Mouse (Mus musculus) thymus, postnatal 0 days (tissue): ENCODE results near the gene Csrnp2. TPM values are rescaled to one million over a fixed set of nuclear protein-coding genes. Genes with fewer than 3 reads are reported as not detected.

Experiments
- DNase-seq: peaks from one replicate; pipeline ENCODE4 v3.0.0-alpha.2; 2015; ENCODE audit warnings: low spot score
- polyA plus RNA-seq: library from polyadenylated mRNA; unstranded; fragments of >200 nt; fragmentation: Nextera tagmentation; extraction: Ambion mirVana; gene quantifications from 2 replicates; pipeline ENCODE4 v1.2.1, GENCODE M21; 2015

Csrnp2 gene
- polyA plus RNA-seq, 1 experiment from 2014 or later = 6.6 TPM

DNA sequence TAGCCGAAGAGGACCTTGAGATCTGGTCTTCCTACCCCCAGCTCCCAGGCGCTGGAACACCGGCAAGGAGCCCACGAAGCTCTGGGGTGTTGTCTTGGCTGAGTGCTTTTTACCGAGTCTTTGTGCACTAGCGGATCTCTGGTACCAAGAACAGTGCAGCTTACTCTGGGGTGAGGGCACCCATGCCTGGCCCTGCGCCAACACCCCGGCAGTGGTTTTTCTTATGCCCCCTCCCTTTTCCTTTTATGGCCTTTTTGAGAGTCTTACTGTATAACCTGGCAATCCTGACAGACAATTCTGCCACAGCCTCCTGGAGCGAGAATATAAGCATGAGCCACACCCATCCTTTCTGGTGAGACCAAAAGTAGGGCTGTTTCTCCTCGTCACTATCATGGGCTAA is 16.9 kb downstream of the Csrnp2 start:
- no peak for DNase-seq

DNA sequence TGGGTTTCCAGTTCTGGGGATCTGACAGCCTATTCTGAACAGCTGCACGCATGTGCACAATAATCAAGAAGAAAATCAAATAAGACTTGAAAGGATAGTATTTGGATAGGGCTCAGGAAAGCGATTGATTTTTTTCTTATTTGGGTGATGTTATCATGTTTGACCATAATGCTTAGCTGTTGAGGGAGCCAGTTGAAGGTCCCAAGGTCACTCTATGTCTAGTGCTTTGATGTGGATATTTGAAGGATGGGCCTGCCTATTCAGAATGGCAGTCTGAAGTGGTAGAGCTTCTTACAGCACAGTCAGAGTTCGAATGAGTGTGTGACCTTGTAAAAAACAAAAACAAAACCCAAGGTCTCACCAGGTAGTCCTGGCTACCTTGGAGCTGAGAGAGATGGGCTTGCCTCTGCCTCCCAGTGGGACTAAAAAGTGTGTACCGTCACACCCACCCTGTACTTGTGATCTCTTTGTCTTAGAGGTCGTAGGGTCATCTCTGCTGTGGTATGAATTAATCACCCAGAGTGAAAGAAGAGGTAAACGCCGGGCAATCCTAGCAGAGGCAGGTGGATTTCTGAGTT is 21.3 kb downstream of the Csrnp2 start:
- DNase-seq = no peak

DNA sequence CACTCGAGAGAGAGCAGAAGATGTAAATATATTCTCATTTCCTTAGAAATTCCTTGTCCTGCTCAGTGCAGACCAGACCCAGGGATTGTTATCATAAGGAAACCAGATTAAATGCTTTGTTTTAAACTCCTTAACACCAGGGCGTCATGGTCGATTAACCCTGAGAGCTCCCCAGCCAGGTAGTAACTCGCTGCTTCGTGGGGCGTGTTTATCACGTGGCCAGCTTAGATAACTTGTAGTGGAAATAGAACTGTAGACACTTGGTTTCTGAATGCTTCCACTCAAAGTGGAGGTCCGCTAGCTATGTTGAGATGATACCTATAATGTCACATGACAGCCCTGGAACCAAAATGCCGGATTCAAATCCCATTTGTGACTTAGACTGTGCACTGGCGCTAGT is 25.3 kb downstream of the Csrnp2 start:
- DNase-seq = no peak

DNA sequence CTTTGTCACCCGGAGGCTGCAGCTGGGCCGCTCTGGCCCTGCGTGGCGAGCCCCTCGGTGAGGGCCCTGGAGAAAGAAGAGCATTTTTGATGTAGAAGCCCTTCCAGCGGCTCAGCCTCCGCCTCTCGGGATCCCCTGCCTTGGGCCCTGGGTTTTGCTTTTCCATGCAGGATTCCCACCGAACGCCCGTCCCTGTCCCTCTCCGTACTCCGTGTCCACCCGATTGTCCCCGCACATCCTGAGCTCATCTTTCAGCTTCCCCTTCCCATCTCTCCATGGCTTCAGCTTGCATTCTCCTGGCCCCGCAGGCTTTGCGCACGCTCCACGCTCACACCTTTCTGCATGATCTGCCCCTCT is 26.1 kb downstream of the Csrnp2 start:
- DNase-seq = no peak

DNA sequence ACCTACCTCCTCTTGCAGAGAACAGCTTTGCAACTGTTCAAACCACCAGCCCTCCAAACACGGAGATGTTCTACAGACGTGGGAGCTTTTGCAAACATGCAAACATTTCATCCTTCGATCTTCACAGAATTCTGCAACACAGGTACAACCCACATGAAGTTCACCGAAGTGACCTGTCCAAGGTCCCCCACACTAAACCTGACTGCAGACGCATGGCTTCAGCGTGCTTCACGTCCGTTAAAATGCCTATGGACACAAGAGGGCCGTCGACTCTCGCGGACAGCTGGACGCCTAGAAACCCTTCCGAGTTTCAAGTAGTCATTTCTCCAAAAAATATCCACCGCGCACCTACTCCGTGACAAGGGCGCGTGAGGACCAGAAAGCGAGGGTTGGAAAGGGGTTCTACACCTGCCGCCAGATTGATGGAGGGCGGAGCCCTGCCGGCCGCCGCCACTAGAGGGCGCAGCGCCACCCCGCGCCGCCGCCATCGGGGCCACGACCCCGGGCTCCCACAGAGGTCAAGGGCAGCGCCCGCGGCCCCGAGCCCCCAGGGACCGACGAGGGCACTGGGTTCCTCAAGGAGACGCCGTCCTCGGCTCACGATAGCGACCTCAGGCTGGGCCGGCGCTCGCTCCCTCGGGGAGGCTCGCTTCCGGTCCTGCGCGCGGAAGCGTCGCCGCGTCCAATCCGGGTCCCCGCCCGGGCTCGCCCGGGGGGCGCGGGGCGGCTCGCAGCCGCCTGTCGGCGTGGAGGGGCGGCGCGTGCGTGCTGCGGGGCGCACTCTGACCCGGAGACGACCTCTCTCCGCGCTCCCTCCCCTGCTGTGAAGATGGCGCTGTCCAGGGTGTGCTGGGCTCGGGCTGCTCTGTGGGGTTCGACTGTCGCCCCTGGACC is 26.7 kb downstream of the Csrnp2 start, which contains the start of gene Letmd1:
Gene Letmd1, plus strand, starts transcription at position 729 of the 894 bp plus-strand sequence.
- peak; percentile 93 for DNase-seq

DNA sequence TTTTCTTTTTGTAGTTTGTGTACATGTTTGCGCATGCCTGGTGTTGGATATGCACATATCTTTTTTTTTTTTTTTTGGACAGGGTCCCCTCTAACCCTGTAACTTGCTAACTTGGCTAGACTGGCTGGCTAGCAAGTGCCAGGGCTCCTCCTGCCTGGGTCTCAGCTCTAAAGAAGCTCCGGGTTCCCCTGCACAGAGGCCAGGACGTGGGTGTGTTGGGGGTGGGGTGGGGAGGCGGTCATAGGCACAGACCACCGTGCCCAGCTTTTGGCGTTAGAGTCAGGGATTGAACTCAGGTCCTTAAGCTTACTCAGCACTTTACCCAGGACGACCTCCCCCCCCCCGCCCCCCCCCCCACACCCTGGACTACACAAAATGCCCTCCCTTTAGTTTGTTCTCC is 27.6 kb downstream of the Csrnp2 start:
- no peak for DNase-seq

DNA sequence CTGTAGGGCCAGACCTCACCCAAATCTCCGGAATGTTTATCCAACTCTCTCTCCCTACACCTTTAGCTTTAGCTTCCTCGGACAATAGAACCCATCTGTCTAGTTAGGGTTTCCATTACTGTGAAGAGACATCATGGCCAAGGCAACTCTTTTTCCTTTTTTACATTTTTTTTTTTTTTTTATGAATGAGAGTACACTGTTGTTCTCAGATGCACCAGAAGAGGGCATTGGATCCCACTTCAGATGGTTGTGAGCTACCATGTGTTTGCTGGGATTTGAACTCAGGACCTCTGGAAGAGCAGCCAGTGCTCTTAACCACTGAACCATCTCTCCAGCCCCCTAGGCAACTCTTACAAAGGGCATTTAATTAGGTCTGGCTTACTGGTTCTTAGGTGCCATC is 29.9 kb downstream of the Csrnp2 start:
- no peak for DNase-seq

DNA sequence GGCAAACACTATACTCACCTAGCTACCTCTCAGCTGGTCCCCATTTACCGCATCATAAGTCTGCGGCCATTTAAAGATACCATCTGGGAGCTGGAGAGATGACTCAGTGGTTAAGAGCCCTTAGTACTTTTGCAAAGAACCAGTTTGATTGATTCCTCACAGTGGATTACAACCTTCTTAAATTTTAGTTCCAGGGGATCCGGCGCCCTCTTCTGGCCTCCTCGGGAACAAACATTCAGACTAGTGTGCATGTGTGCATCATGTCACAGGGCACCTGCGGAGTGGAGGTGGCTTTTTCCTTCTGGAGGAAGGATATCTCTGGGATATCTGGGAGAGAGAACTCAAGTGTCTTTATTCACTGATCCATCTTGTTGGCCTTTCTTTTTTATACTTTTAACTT is 31.6 kb downstream of the Csrnp2 start:
- peak; percentile 78 for DNase-seq

DNA sequence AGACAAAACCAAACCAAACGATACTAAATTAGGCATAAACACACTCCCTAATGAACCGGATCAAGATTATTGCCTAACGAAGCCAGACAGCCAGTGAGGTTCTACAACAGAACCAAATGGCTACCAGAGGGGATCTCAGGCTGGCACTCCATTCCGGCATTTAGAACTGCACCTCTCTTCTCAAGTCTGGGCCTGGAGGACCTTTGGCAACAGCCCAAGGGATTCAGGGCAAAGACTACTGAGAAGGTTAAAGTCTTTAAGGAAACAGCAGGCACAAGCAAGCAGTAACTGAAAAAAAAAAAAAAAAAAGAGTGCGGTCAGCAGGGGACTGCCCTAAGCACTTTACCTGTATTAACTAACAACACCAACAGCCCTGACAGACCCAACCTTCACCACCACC is 33.2 kb downstream of the Csrnp2 start:
- no peak for DNase-seq

DNA sequence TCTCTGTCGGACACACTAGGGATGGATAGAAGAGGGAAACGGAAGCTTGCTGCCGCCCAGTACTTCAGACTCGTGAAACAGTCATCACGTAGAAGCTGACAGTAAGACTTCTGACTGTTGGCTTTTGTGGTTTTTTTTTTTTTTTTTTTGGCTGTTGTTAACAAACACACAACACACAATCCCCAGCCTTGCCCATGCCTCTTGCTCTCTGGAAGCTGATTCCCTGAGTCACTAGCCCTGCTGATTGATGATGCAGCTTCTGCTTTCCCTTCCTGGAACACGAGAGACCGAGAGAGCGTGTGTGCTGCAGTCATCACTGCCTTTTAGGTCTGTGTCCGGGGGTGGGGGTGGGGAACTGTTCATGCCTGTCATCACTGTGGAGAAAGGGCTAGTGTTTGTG is 33.6 kb downstream of the Csrnp2 start:
- DNase-seq = no peak

DNA sequence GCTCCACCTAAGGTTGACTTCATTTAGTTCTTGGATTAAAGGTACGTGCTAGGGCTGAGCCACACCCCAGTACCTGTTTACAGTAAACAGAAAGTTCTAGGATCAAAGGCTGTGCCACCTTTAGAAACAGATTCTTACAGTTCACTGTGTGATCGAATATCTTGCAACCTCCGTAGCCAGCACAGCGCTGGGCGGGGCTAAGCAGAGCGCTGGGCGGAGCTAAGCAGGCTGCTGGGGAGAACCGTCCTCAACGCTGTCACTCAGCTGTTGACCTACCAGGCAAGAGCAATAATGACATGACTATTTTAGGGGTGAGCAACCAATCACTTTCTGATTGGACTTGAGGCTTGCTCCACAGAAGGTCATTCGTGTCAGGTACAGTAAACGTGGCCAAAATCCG is 34.3 kb downstream of the Csrnp2 start:
- peak; percentile 83 for DNase-seq

DNA sequence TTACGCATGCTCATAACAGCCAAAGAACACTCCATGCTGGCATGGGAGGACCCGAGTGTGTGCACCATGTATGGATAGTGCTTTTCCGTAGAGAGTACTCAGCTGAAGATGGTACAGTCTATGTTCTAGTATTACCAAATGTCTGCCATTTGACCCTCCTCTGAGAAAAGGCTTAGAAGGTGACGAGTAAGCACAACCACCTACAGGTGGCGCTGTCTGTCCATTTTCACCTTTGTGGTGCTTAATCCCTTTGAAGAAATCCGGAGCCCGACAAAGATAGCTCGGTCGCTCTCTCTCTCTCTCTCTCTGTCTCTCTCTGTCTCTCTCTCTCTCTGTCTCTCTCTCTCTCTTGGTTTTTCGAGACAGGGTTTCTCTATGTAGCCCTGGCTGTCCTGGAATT is 37.2 kb downstream of the Csrnp2 start:
- DNase-seq = peak; percentile 87

DNA sequence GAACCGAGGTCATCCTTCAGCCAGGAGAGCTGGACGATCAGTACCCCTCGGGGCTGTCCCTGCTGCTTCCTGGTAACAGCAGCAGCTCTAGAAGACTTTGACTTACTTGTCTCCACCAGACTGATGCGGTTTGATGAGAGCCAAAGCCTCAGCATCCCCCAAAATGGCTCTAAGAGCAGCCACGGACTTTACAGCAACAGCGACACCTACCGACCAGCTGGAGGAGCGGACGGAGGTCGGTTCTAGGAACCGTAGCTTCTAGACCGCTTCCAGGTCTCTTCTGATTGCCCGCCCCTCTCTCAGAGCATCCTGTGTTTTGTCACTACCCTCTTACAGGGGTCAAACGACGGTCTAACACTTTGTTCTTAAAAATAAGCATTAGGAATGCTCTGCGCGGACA is 37.9 kb downstream of the Csrnp2 start:
- peak; percentile 91 for DNase-seq

DNA sequence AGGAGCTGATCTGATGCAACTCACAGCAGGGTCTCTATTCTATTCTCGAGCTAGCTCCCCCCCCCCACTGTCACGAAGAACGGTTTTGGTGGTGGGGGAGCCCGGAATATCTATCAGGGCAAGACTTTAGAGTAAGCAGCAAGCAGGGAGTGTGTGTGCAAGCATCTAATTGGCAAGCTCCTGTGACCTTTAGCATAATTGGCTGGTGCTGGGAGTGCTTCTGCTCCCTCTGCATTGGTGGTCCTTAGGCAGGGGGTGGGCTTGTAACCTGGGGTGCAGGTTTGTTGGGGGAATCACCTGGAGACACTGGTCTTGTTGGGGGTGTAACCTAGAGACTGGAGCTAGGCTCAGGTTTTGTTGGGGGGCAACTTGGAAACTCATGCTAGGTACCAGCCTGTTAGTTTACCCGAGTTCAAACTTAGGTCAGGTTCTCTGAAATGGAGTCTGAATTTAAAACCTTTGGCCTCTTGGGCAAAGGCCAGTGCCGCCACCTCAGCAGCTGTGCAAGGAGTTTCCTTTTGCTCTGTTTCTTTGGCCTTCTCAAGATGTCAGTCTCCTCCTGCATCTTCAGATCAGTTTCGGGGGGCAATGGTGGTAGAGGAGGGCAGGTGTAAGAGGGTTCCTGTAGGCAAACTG is 38.8 kb downstream of the Csrnp2 start:
- DNase-seq = no peak

DNA sequence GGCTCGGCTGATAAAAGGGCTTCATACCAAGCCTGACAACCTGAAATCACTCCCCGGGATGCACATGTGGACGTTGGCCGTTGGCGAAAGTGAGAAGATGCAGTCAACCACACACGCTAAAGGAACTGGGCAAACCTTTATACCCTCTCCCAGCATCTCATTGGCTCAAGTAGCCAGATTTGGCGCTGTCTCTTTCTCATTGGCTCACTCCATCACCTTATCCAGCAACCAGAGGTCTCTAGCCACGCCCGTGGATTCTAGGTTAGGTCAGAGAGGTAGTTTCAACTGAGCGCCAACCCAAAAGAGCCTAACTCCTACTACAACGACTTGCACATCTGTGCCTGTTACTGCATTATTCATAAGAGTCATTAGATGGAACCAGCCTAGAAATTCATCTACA is 42.8 kb downstream of the Csrnp2 start:
- no peak for DNase-seq

DNA sequence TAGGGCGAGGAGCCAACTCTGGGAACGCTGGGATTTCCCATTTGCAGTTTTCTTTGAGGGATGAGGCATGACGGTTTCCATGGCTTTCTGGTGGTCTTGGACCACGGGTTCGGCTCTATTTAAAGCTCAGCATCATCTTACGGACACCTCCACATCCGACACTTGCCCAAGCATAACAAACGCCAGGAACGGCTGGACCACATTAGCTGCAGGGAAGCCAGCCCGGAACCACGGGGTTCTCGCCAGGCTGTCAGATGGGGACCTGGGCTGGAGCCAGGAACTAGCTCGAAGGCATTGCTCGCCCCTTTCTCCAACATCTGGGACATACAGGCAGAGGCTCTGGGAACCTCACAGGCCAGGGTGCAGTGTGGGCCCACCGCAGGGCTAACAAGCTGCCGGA is 44.0 kb downstream of the Csrnp2 start:
- no peak for DNase-seq

DNA sequence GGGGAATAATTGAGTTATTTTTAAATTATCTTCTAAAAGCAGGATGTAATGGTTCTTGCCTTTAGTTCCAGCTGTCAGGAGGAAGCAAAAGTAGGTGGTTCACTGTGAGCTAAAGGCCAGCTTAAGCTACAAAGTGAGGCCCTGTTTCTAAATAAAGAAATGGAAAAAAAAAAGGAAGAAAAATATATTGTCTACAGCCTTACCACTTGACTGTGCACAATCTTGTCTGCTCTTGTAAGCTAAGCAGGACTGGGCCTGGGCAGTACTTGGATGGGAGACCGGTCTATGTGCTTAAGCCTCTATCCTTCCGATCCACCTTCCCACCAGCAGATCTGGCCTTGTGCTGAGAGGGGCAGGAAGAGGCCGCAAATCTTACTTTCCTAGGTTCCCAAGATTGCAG is 45.8 kb downstream of the Csrnp2 start:
- DNase-seq = no peak

DNA sequence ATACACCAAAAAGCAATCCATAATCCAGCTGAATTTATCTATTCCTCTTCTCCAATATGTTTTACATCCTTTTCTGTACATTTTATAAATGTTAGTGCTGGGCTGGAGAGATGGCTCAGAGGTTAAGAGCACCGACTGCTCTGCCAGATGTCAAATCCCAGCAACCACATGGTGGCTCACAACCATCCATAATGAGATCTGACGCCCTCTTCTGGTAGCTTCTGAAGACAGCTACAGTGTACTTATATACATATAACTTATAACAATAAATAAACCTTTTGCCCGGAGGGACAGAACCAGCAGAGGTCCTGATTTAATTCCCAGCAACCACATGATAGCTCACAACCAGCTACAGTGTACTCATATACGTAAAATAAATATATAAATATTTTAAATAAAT is 46.7 kb downstream of the Csrnp2 start:
- no peak for DNase-seq

DNA sequence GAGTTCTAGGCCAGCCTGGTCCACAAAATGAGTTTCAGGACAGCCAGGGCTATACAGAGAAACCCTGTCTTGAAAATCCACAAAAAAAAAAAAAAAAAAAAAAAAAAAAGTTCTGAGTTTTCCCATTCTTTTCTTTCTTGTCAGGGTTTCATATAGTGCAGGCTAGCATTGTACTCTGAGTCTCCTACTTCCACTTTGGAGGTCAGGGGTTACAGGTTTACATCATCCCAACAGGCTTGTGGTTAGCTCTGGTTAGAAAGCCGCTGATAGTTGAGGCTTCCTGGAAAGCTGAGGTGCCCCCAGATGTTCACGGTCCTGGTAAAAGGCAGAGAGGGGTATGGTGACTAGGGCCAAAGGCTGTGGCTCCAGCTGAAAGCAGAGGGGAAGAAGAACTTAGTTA is 48.4 kb downstream of the Csrnp2 start:
- peak; percentile 28 for DNase-seq

DNA sequence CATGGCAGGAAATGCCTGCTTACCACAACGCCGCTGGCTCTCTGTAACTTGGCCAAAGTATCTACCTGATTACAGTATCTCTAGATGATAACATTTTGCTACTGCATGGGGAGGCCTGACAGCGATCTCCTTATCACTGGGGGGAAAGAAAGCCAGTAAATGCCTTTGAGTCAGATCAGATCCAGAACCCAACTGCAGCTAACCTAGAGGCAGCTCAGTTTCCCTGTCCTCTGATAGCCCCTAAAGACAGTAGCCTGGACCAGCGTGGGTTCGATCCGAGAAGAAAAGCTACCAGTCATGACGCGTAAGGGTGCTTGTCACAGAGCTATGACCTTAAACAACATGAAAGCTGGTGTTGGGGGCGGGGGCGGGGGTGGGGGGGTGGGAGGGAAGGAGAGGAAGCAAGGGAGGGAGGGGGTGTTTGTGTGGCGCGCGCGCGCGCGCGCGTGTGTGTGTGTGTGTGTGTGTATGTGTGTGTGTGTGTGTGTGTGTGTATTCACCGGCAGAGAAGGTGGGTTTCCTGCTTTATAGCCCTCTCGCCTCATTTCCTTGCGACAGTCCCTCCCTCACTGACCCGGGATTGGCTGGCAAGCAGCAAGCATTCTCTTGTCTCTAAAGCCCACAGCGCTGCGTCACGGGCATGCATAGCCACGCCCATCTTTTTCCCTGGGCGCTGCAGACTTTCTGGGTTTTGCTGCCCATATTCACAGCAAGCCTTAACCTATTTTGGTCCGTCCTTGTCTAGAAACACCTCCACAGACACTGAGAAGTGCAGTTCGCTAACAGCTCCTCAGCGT is 52.0 kb downstream of the Csrnp2 start:
- DNase-seq = peak; percentile 95

DNA sequence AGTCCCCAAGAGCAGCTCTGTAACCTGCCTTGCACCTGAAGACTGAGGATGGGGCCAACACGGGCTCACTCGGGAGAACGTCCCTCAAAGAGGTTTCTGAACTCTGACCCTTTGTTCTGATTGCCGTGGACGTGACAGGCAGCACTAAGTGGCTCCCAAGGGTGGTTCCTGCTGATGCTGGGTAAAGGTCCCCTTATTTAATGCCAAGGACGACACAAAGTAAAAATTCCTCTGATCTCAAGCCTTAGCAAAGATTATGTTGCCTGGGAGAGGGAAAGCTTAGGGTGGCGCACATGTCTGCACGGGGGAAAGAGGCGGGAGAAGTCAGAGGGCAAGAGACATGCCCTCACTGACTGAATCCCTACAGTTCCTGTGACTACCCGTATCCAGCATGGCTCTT is 58.8 kb downstream of the Csrnp2 start:
- no peak for DNase-seq

DNA sequence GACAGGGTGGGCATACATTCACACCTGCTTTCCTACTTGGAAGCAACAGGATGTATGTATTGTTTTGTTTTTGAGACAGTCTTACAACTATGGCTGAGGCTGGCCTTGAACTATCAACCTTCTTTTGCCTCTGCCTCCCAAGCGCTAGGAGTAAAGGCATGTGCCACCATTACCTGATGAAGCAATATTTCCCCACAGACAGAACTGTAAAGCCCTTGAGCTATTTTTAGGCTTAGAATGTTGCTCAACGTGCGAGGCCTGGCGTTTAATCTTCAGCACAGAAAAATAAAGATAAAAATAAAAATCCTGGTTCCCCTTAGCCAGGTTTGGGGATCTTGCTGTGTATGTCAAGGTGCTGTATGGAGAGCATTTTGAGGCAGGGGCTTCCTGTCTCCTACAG is 59.2 kb downstream of the Csrnp2 start:
- no peak for DNase-seq
